Mouse (Mus musculus): ENCODE results near the gene Epb41l1. TPM values are rescaled to one million over a fixed set of nuclear protein-coding genes. Genes with fewer than 3 reads are reported as not detected.
"Not testable (repeated sequence)": the region's sequence is repeated elsewhere in the genome, so short reads cannot be mapped to it uniquely, and the experiment has no call there.

Gene Epb41l1
- polyA plus RNA-seq, 1 experiment from 2014 or later: 0.63 TPM

DNA sequence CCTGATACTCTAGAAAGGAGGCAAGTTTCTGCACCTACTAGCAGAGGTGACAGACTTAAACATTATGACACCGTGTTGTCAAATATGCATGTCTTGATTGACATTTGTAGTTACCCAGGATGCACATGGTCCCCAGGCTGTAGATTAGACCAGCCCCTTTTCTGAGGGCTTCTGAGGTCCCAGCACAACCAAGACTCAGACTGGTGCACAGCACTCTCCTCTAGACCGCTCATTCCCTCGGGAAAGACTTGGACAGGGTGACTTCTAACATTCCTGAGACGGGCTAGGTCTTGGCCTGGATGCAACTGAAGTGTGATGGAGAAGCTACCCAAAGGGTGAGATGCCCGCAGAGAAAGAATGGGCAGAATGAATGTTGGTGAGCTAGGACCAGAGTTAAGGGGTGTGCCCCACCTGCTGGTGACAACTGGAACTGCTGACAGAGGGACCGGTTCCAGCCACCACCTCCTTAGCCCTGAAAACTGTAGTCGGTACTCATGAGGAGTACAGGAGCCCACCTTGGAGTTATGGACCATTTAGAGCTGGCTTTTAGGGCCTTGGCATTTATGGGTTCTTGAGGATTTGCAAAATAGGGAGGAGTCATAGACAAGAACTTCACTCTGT lies 95.0 kb downstream of the Epb41l1 start:
- Histone ChIP-seq H3K27me3 (replicated peaks; ENCODE audit: control insufficient read depth, insufficient read depth, low read length) (no peaks in the 10 kb centered on the region), H3K9me3 (ENCODE audit: control insufficient read depth) (no peaks in the 10 kb centered on the region), H3K36me3 (ENCODE audit: control insufficient read depth, insufficient read depth) (peaks cover 17% of the 10 kb centered on the region; the same call in 1 of the 2 replicates), H3K4me3 (ENCODE audit: low read depth, low read length) (no peak overlapping the region), H3K9ac (ENCODE audit: low read depth, low read length) (no peak overlapping the region), H3K27ac (ENCODE audit: low read depth, low read length) (no peak overlapping the region), H3K4me2 (replicated peaks; ENCODE audit: low read depth) (no peak overlapping the region), H3K4me1 (replicated peaks; ENCODE audit: control insufficient read depth, insufficient read depth, low read length) (no peaks in the 10 kb centered on the region)
- 0 out of 2 replicates have a peak, but pooled peaks have one; percentile 32 for ATAC-seq
- TF ChIP-seq CTCF (IDR thresholded peaks at IDR 0.05; ENCODE audit: low read depth): peak; percentile 90
- WGBS: 25% methylated on average over 7 of the region's 7 CpGs

DNA sequence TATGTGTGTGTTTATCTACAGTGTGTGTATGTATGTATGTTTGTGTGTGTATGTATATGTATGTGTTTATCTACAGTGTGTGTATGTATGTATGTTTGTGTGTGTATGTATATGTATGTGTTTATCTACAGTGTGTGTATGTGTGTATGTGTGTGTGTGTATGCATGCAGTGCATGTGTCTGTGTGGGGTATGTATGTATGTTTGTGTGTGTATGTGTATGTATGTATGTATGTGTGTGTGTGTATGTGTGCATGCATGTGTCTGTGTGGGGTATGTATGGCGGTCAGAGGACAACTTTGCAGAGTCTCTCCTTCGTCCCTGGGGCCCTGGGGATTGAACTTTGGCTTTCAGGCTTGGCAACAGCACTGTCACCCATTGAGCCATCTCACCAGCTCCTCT lies 96.0 kb downstream of the Epb41l1 start:
- not testable (repeated sequence) for H3K27ac ChIP-seq (ENCODE audit: low read depth, low read length); H3K4me1 ChIP-seq (replicated peaks; ENCODE audit: control insufficient read depth, insufficient read depth, low read length); H3K4me2 ChIP-seq (replicated peaks; ENCODE audit: low read depth); H3K9me3 ChIP-seq (ENCODE audit: control insufficient read depth); H3K4me3 ChIP-seq (ENCODE audit: low read depth, low read length); H3K9ac ChIP-seq (ENCODE audit: low read depth, low read length); H3K27me3 ChIP-seq (replicated peaks; ENCODE audit: control insufficient read depth, insufficient read depth, low read length)
- WGBS: 75% methylated on average over 2 of the region's 2 CpGs
- peak; percentile 67 for ATAC-seq
- 0 out of 2 replicates have a peak, but pooled peaks cover 11% of the 10 kb centered on the region for H3K36me3 ChIP-seq (ENCODE audit: control insufficient read depth, insufficient read depth)

DNA sequence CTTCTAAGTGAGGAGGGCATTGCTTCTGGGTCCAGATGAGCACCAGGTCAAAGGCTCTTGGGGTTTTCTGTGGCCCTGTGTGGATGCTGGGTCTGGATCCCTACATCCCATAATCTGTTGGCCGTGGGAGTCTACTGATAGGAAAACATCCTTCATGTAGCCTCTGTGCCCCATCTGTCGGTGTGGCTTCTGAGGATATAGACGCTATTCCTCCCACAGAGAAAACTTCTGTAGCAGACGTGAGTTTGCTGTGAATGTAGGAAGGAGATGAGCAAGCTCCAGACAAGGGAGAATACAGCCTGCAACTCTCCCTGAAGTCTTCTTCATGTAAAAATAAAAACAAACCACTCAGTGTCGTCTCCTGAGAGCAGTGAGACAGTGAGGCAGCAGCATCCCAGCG lies 97.6 kb downstream of the Epb41l1 start:
- Histone ChIP-seq H3K9me3 (ENCODE audit: control insufficient read depth) (no peaks in the 10 kb centered on the region), H3K4me3 (ENCODE audit: low read depth, low read length) (no peak overlapping the region), H3K9ac (ENCODE audit: low read depth, low read length) (no peak overlapping the region), H3K27me3 (replicated peaks; ENCODE audit: control insufficient read depth, insufficient read depth, low read length) (no peaks in the 10 kb centered on the region), H3K4me2 (replicated peaks; ENCODE audit: low read depth) (no peak overlapping the region), H3K27ac (ENCODE audit: low read depth, low read length) (no peak overlapping the region), H3K4me1 (replicated peaks; ENCODE audit: control insufficient read depth, insufficient read depth, low read length) (no peaks in the 10 kb centered on the region), H3K36me3 (ENCODE audit: control insufficient read depth, insufficient read depth) (peaks cover 16% of the 10 kb centered on the region; the same call in 1 of the 2 replicates)
- no peak for TF ChIP-seq CTCF (IDR thresholded peaks at IDR 0.05; ENCODE audit: low read depth)
- WGBS: 83% methylated on average over 6 of the region's 6 CpGs
- ATAC-seq: no peak

DNA sequence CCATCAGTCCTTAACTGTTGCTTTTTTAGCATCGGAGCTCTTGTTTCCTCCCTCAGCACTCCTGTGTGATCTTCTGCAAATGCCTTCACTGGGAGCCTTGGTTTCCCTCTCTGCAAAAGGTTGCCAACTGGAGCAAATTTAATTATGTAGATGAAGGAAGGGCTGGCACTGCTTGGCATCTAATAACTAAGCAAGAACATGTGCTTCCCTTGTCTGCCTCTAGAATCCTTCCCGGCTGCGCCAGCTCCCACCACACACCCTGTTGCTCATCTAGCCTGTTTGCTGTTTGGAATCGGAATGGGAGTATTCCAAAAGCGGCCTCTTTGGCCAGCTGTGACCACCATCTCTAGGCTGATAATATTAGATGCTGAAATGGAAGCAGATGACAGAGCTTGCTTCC lies 98.9 kb downstream of the Epb41l1 start:
- Histone ChIP-seq H3K4me2 (replicated peaks; ENCODE audit: low read depth) (no peak overlapping the region), H3K27me3 (replicated peaks; ENCODE audit: control insufficient read depth, insufficient read depth, low read length) (no peaks in the 10 kb centered on the region), H3K4me3 (ENCODE audit: low read depth, low read length) (no peak overlapping the region), H3K36me3 (ENCODE audit: control insufficient read depth, insufficient read depth) (peaks cover 7% of the 10 kb centered on the region; the same call in 1 of the 2 replicates), H3K9ac (ENCODE audit: low read depth, low read length) (no peak overlapping the region), H3K4me1 (replicated peaks; ENCODE audit: control insufficient read depth, insufficient read depth, low read length) (no peaks in the 10 kb centered on the region), H3K9me3 (ENCODE audit: control insufficient read depth) (no peaks in the 10 kb centered on the region), H3K27ac (ENCODE audit: low read depth, low read length) (no peak overlapping the region)
- no peak for TF ChIP-seq CTCF (IDR thresholded peaks at IDR 0.05; ENCODE audit: low read depth)
- 92% methylated on average over 5 of the region's 5 CpGs for WGBS
- ATAC-seq: no peak

DNA sequence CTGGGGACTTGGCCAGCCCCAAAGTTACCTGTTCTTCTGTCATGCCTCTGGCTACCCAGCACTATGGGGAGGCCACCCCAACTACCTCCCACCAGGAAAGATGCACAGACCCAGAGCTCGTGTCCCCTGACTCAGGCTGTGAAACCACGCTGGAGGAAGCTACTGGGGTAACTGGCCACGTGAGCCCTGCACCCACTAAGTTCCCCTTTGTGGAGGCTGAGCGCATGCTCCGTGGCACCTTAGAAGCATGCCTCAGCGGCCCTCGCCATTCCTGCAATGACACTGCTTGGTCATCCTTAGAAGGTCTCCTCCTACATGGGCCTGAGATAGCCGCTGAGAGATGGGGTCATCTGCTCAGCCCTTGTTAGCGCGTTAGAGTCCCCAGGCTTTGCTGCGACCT lies 102.3 kb downstream of the Epb41l1 start:
- H3K4me2 ChIP-seq (replicated peaks; ENCODE audit: low read depth): no peak overlapping the region
- H3K27me3 ChIP-seq (replicated peaks; ENCODE audit: control insufficient read depth, insufficient read depth, low read length): no peaks in the 10 kb centered on the region
- WGBS: 85% methylated on average over 11 of the region's 11 CpGs
- H3K4me1 ChIP-seq (replicated peaks; ENCODE audit: control insufficient read depth, insufficient read depth, low read length): no peaks in the 10 kb centered on the region
- H3K4me3 ChIP-seq (ENCODE audit: low read depth, low read length): no peak overlapping the region
- no peak overlapping the region for H3K27ac ChIP-seq (ENCODE audit: low read depth, low read length)
- H3K36me3 ChIP-seq (ENCODE audit: control insufficient read depth, insufficient read depth): peaks cover 6% of the 10 kb centered on the region; the same call in 1 of the 2 replicates
- no peaks in the 10 kb centered on the region for H3K9me3 ChIP-seq (ENCODE audit: control insufficient read depth)
- H3K9ac ChIP-seq (ENCODE audit: low read depth, low read length): no peak overlapping the region
- TF ChIP-seq CTCF (IDR thresholded peaks at IDR 0.05; ENCODE audit: low read depth): no peak
- no peak for ATAC-seq

DNA sequence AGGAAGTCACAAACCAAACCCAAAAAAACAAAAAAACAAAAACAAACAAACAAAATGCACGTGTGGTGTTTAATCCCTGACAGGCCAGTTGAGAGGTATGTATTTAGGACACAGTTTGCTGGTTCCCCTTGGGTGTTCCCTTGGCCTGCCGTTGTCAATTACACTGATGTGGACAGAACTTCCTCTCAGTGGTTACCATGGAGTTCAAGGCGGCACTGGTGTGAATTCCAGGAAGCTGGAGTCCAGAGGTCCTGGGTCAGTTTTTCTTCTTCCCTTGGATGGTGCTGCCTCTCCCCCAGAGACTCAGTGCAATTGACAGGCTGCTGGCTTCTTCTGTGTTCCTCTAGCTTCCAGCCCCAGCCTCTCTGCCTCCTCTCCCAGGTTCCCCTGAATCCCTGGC lies 103.4 kb downstream of the Epb41l1 start:
- no peaks in the 10 kb centered on the region for H3K27me3 ChIP-seq (replicated peaks; ENCODE audit: control insufficient read depth, insufficient read depth, low read length)
- TF ChIP-seq CTCF (IDR thresholded peaks at IDR 0.05; ENCODE audit: low read depth): no peak
- no peak overlapping the region for H3K4me2 ChIP-seq (replicated peaks; ENCODE audit: low read depth)
- ATAC-seq: no peak
- peaks cover 6% of the 10 kb centered on the region; the same call in 1 of the 2 replicates for H3K36me3 ChIP-seq (ENCODE audit: control insufficient read depth, insufficient read depth)
- no peak overlapping the region for H3K27ac ChIP-seq (ENCODE audit: low read depth, low read length)
- H3K9ac ChIP-seq (ENCODE audit: low read depth, low read length): no peak overlapping the region
- no peaks in the 10 kb centered on the region for H3K4me1 ChIP-seq (replicated peaks; ENCODE audit: control insufficient read depth, insufficient read depth, low read length)
- WGBS: 49% methylated on average over 3 of the region's 3 CpGs
- H3K4me3 ChIP-seq (ENCODE audit: low read depth, low read length): no peak overlapping the region
- H3K9me3 ChIP-seq (ENCODE audit: control insufficient read depth): no peaks in the 10 kb centered on the region

All from intestine, postnatal 0 days (tissue).